Comparison of ENCODE assay signal across 20 mouse cellular contexts in genomic region chr5:100059326-100059725, GRCm38 (mm10). TPM values are rescaled to one million over a fixed set of nuclear protein-coding genes. Genes with fewer than 3 reads are reported as not detected.
DNase-seq lines count a peak whose midpoint lies in the region; ATAC-seq and TF ChIP-seq lines count a peak whose summit lies in the region.
"Had no signal": no experiment of that assay in that cellular context is flagged by ENCODE, and none has a peak within 500 bp of the region (broad histone marks: within the 10 kb centered on the region; RNA-seq: fewer than 3 reads in every experiment).

No protein-coding gene starts in this region.

- TF ChIP-seq POLR2A in olfactory bulb, adult 2 months (IDR thresholded peaks at IDR 0.05; ENCODE audit: insufficient read depth, low read depth, low read length): no peak

- WGBS in forebrain, embryonic 10.5 days: 75% methylated on average over 6 of the region's 6 CpGs
- 28% methylated on average over 6 of the region's 6 CpGs for WGBS in forebrain, embryonic 15.5 days
- 31% methylated on average over 6 of the region's 6 CpGs for WGBS in olfactory bulb, adult 2 months

- TF ChIP-seq CTCF in left cerebral cortex, adult 2 months (IDR thresholded peaks at IDR 0.05): no peak
- no peak for TF ChIP-seq CTCF in olfactory bulb, adult 2 months (IDR thresholded peaks at IDR 0.05; ENCODE audit: insufficient read depth, low read depth, low read length)

- H3K9ac ChIP-seq in forebrain, embryonic 15.5 days (replicated peaks): no peak overlapping the region; the same call in 1 of the 2 replicates
- H3K9ac ChIP-seq: embryonic facial prominence, embryonic 13.5 days; liver, embryonic 13.5 days; lung, embryonic 15.5 days had no signal

- intact Hi-C loops in left cerebral cortex, adult 2 months (cut with DNase I): no loop called here
- intact Hi-C loops in left cerebral cortex, postnatal 14 days (cut with DNase I): no loop called here

- peaks cover 56% of the 10 kb centered on the region for H3K36me3 ChIP-seq in forebrain, embryonic 10.5 days (replicated peaks)
- H3K36me3 ChIP-seq in forebrain, embryonic 15.5 days: peaks cover 42% of the 10 kb centered on the region

- DNase-seq in left cerebral cortex, adult 2 months (ENCODE audit: extremely low spot score in 1 of 2, low spot score in 2 of 2): no peak
- DNase-seq in left cerebral cortex, postnatal 14 days (ENCODE audit: low spot score in 2 of 2): no peak
- DNase-seq in forebrain, embryonic 10.5 days (ENCODE audit: extremely low spot score, low spot score): no peak
- no peak for DNase-seq in spleen, adult 18-20 months
- DNase-seq in layer of hippocampus, adult 8-10 months (ENCODE audit: low spot score in 2 of 2): no peak
- DNase-seq: adrenal gland, postnatal 25 days; cerebellum, adult 2 months; gastrocnemius, adult 2 months; heart, adult 11 months; kidney, adult 11 months; kidney, postnatal 14 days; liver, embryonic 13.5 days; midbrain, embryonic 14.5 days; right cerebral cortex, postnatal 4 days; thymus, adult 18-20 months had no signal

- H3K27me3 ChIP-seq in forebrain, embryonic 10.5 days (ENCODE audit: poor library complexity, severe bottlenecking): no peaks in the 10 kb centered on the region
- no peaks in the 10 kb centered on the region for H3K27me3 ChIP-seq in forebrain, embryonic 15.5 days
- H3K27me3 ChIP-seq: embryonic facial prominence, embryonic 13.5 days; liver, embryonic 13.5 days; lung, embryonic 15.5 days had no signal

- peaks cover 24% of the 10 kb centered on the region for H3K4me1 ChIP-seq in forebrain, embryonic 10.5 days
- peaks cover 38% of the 10 kb centered on the region for H3K4me1 ChIP-seq in forebrain, embryonic 15.5 days
- peaks cover 22% of the 10 kb centered on the region for H3K4me1 ChIP-seq in olfactory bulb, adult 2 months (ENCODE audit: control insufficient read depth, insufficient read depth, low read length)

- ATAC-seq in forebrain, embryonic 15.5 days (replicated peaks): 0 out of 2 replicates have a peak, but pooled peaks have one; percentile 4

- H3K9me3 ChIP-seq in forebrain, embryonic 10.5 days: no peaks in the 10 kb centered on the region
- H3K9me3 ChIP-seq in forebrain, embryonic 15.5 days: no peaks in the 10 kb centered on the region
- H3K9me3 ChIP-seq: embryonic facial prominence, embryonic 13.5 days; liver, embryonic 13.5 days; lung, embryonic 15.5 days had no signal

- no peak overlapping the region for H3K4me2 ChIP-seq in forebrain, embryonic 15.5 days (replicated peaks)
- H3K4me2 ChIP-seq: embryonic facial prominence, embryonic 13.5 days; liver, embryonic 13.5 days; lung, embryonic 15.5 days had no signal

- peak overlapping the region; percentile 40; the same call in 1 of the 2 replicates for H3K27ac ChIP-seq in left cerebral cortex, adult 2 months
- peak overlapping the region; percentile 44; the same call in 1 of the 2 replicates for H3K27ac ChIP-seq in forebrain, embryonic 10.5 days
- H3K27ac ChIP-seq in forebrain, embryonic 15.5 days (replicated peaks): peak overlapping the region; percentile 51
- peak overlapping the region; percentile 24 for H3K27ac ChIP-seq in olfactory bulb, adult 2 months (ENCODE audit: insufficient read depth, low read depth, low read length)
- H3K27ac ChIP-seq: embryonic facial prominence, embryonic 13.5 days; gastrocnemius, adult 2 months; liver, embryonic 13.5 days; lung, embryonic 15.5 days; macrophage had no signal

- H3K4me3 ChIP-seq in left cerebral cortex, adult 2 months: no peak overlapping the region
- no peak overlapping the region for H3K4me3 ChIP-seq in forebrain, embryonic 10.5 days
- no peak overlapping the region for H3K4me3 ChIP-seq in forebrain, embryonic 15.5 days
- no peak overlapping the region for H3K4me3 ChIP-seq in olfactory bulb, adult 2 months (ENCODE audit: insufficient read depth, low read depth, low read length)
- H3K4me3 ChIP-seq: embryonic facial prominence, embryonic 13.5 days; gastrocnemius, adult 2 months; liver, embryonic 13.5 days; lung, embryonic 15.5 days had no signal

RNA-seq across cellular contexts. Expression of gene Enoph1, which starts 19.5 kb away (rescaled TPM):
- total RNA-seq in left cerebral cortex, adult 2 months (2021): 10 to 100 TPM; 50.3 to 55.7 TPM
- total RNA-seq in left cerebral cortex, postnatal 14 days (2021): 10 to 100 TPM; 50.0 to 52.6 TPM
- polyA plus RNA-seq in forebrain, embryonic 10.5 days (2016; fragmentation: Nextera tagmentation; extraction: Ambion mirVana): 62.8 and 66.9 TPM in 2 replicates
- polyA plus RNA-seq in forebrain, embryonic 15.5 days (2015; fragmentation: Nextera tagmentation; extraction: Ambion mirVana): 57.6 and 58.3 TPM in 2 replicates
- not detected in 2 replicates for polyA plus RNA-seq in olfactory bulb, adult 2 months (2012; ENCODE audit: insufficient read depth, insufficient read length, low replicate concordance, missing spikeins)
- total RNA-seq in layer of hippocampus, adult 8-10 months (2022): 10 to 100 TPM; 51.4 to 56.9 (median 55.1) TPM

RNA-seq across cellular contexts. Expression of gene Hnrnpdl, which starts 19.9 kb away (rescaled TPM):
- 100 to 1,000 TPM; 177 to 178 TPM for total RNA-seq in left cerebral cortex, adult 2 months (2021)
- 100 to 1,000 TPM; 141 to 169 TPM for total RNA-seq in left cerebral cortex, postnatal 14 days (2021)
- 246 and 247 TPM in 2 replicates for polyA plus RNA-seq in forebrain, embryonic 10.5 days (2016; fragmentation: Nextera tagmentation; extraction: Ambion mirVana)
- polyA plus RNA-seq in forebrain, embryonic 15.5 days (2015; fragmentation: Nextera tagmentation; extraction: Ambion mirVana): 256 and 258 TPM in 2 replicates
- 543 TPM in 1 of 2 replicates, not detected in the other for polyA plus RNA-seq in olfactory bulb, adult 2 months (2012; ENCODE audit: insufficient read depth, insufficient read length, low replicate concordance, missing spikeins)
- total RNA-seq in layer of hippocampus, adult 8-10 months (2022): 100 to 1,000 TPM; 182 to 223 (median 194) TPM
